Mouse (Mus musculus): ENCODE results near the gene Gtf2h4.

DNA sequence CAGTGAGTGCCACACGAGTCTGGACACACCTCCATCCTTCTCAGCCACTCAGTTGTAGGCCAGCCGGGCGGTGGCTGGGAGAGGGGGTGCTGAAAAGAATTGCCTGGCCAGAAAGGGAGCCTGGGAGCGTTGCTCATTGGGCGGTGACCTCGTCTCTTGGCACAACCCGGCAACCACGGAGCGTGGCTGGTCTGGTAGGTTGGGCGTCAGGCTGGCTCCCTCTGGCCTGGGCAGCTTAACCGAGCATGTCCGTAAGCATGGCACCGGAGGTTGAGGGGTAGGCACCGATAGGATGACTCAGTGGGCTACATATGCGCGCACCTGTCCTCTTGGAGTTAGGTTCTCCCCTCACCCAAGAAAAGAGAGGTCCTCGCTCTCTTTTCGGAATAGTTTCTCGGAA lies 26.4 kb upstream of the Gtf2h4 start:
- TF ChIP-seq CTCF (IDR thresholded peaks at IDR 0.05; ENCODE audit: low read depth) (no peak), EP300 (optimal IDR thresholded peaks at IDR 0.05) (no peak)

All from stomach, postnatal 0 days (tissue).